Mouse (Mus musculus): ENCODE measurements at regions not wholly inside any gene's neighbourhood (a gene's known extent, or its start where the extent isn't known, plus 50 kb on each side); places are given as distances from the start of the nearest gene placed in this dataset.

- no peak for DNase-seq (ENCODE audit: low read depth)
These were observed 257.6 kb upstream of the Adamts5 start for GRCm38 (mm10) chr16:86159021-86159815.

- DNase-seq (ENCODE audit: low read depth): no peak
These were observed 236.5 kb upstream of the Adamts5 start for GRCm38 (mm10) chr16:86138171-86138570.

- no peak for DNase-seq (ENCODE audit: low read depth)
These were observed 234.5 kb upstream of the Adamts5 start for GRCm38 (mm10) chr16:86136169-86136568.

- DNase-seq (ENCODE audit: low read depth): no peak
These were observed 225.8 kb upstream of the Adamts5 start for GRCm38 (mm10) chr16:86127391-86127790.

- no peak for DNase-seq (ENCODE audit: low read depth)
These were observed 222.6 kb upstream of the Adamts5 start for GRCm38 (mm10) chr16:86124182-86124581.

GRCm38 (mm10) chr16:86122936-86123335 is 221.3 kb upstream of the Adamts5 start:
- DNase-seq (ENCODE audit: low read depth): no peak

GRCm38 (mm10) chr16:86117959-86118358 is 216.3 kb upstream of the Adamts5 start:
- no peak for DNase-seq (ENCODE audit: low read depth)

- DNase-seq (ENCODE audit: low read depth): no peak
These were observed 214.2 kb upstream of the Adamts5 start for GRCm38 (mm10) chr16:86115587-86116376.

GRCm38 (mm10) chr16:86094461-86094860 is 192.8 kb upstream of the Adamts5 start:
- DNase-seq (ENCODE audit: low read depth): no peak

- DNase-seq (ENCODE audit: low read depth): no peak
These were observed 188.5 kb upstream of the Adamts5 start for GRCm38 (mm10) chr16:86090175-86090574.

- DNase-seq (ENCODE audit: low read depth): no peak
These were observed 185.8 kb upstream of the Adamts5 start for GRCm38 (mm10) chr16:86087421-86087820.

- no peak for DNase-seq (ENCODE audit: low read depth)
These were observed 166.2 kb upstream of the Adamts5 start for GRCm38 (mm10) chr16:86067628-86068364.

- DNase-seq (ENCODE audit: low read depth): no peak
These were observed 158.5 kb upstream of the Adamts5 start for GRCm38 (mm10) chr16:86060087-86060486.

GRCm38 (mm10) chr16:86044695-86045094 is 143.1 kb upstream of the Adamts5 start:
- no peak for DNase-seq (ENCODE audit: low read depth)

GRCm38 (mm10) chr16:86034772-86035171 is 133.1 kb upstream of the Adamts5 start:
- DNase-seq (ENCODE audit: low read depth): no peak

- no peak for DNase-seq (ENCODE audit: low read depth)
These were observed 126.1 kb upstream of the Adamts5 start for GRCm38 (mm10) chr16:86027700-86028099.

- DNase-seq (ENCODE audit: low read depth): no peak
These were observed 113.7 kb upstream of the Adamts5 start for GRCm38 (mm10) chr16:86015336-86015735.

- DNase-seq (ENCODE audit: low read depth): no peak
These were observed 109.4 kb upstream of the Adamts5 start for GRCm38 (mm10) chr16:86011051-86011450.

GRCm38 (mm10) chr16:86009638-86010329 is 108.2 kb upstream of the Adamts5 start:
- no peak for DNase-seq (ENCODE audit: low read depth)

GRCm38 (mm10) chr16:86007799-86008198 is 106.2 kb upstream of the Adamts5 start:
- no peak for DNase-seq (ENCODE audit: low read depth)

- DNase-seq (ENCODE audit: low read depth): no peak
These were observed 99.2 kb upstream of the Adamts5 start for GRCm38 (mm10) chr16:86000846-86001245.

- no peak for DNase-seq (ENCODE audit: low read depth)
These were observed 84.2 kb upstream of the Adamts5 start for GRCm38 (mm10) chr16:85985841-85986240.
